Mouse (Mus musculus): ENCODE data around the gene Fsd2. TPM values are rescaled to one million over a fixed set of nuclear protein-coding genes. Genes with fewer than 3 reads are reported as not detected.

The Fsd2 gene
- polyA plus RNA-seq, 1 experiment from 2014 or later: 0.15 TPM

DNA sequence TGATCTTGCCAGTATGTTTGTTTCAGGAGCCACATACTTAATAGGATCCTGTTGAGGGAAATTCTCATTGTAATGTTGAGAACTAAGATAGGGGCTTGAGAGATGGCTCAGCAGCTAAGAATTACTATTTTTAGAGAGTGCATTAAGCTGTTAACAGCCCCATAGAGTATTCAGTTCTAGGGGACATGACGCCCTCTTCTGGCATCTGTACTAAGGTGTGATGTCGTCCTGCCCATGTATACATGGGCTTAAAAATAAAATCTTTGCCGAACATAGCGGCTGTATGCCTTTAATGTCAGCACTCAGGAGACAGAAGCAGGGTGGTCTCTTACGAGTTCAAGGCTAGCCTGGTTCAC is 4.0 kb upstream of the Fsd2 start:
- H3K27ac ChIP-seq (ENCODE audit: low read depth, low read length): no peak overlapping the region
- peak overlapping the region; percentile 80; the same call in 1 of the 2 replicates for H3K4me2 ChIP-seq (ENCODE audit: low read depth, low read length, severe bottlenecking)
- H3K36me3 ChIP-seq (ENCODE audit: control insufficient read depth, insufficient read depth, low read length): no peaks in the 10 kb centered on the region
- peak overlapping the region; percentile 80 for H3K4me3 ChIP-seq (ENCODE audit: low read depth, low read length)
- H3K4me1 ChIP-seq (replicated peaks; ENCODE audit: control insufficient read depth, insufficient read depth, low read length): no peaks in the 10 kb centered on the region
- no peak overlapping the region for H3K9ac ChIP-seq (ENCODE audit: low read length)
- 2% methylated on average over 5 of the region's 5 CpGs for WGBS
- ATAC-seq (replicated peaks; ENCODE audit: low FRiP score) (no peak), DNase-seq (ENCODE audit: low spot score) (no peak)
- no peaks in the 10 kb centered on the region for H3K27me3 ChIP-seq (ENCODE audit: control insufficient read depth, insufficient read depth, low read length)
- no peaks in the 10 kb centered on the region for H3K9me3 ChIP-seq (ENCODE audit: control insufficient read depth, low read length)

GRCm38 (mm10) chr7:81570271-81570670 is 3.5 kb upstream of the Fsd2 start:
- Histone ChIP-seq H3K4me3 (ENCODE audit: low read depth, low read length) (no peak overlapping the region), H3K9ac (ENCODE audit: low read length) (no peak overlapping the region), H3K27me3 (ENCODE audit: control insufficient read depth, insufficient read depth, low read length) (no peaks in the 10 kb centered on the region), H3K36me3 (ENCODE audit: control insufficient read depth, insufficient read depth, low read length) (no peaks in the 10 kb centered on the region), H3K4me2 (ENCODE audit: low read depth, low read length, severe bottlenecking) (no peak overlapping the region), H3K27ac (ENCODE audit: low read depth, low read length) (no peak overlapping the region), H3K4me1 (replicated peaks; ENCODE audit: control insufficient read depth, insufficient read depth, low read length) (no peaks in the 10 kb centered on the region), H3K9me3 (ENCODE audit: control insufficient read depth, low read length) (no peaks in the 10 kb centered on the region)
- DNase-seq (ENCODE audit: low spot score) (no peak), ATAC-seq (replicated peaks; ENCODE audit: low FRiP score) (no peak)
- 87% methylated on average over 3 of the region's 3 CpGs for WGBS

DNA sequence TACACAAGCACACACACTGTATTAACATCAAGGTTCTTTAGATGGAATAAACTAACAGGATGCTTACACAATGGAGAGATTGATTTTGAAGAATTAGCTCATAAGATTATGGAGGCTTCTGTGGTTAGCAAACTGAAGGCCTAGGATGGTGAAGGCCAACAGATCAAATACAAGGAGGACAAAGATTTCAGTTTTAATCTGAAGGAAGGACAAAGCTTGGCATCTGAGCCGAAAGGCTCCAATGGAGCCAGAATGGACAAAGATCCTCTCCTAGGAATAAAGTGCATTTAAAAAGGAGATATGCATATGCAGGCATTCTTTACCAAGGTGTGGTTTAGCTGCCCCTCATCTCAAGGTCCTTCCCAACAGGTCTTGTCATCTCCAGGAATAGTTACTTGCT is 3.1 kb upstream of the Fsd2 start:
- no peaks in the 10 kb centered on the region for H3K27me3 ChIP-seq (ENCODE audit: control insufficient read depth, insufficient read depth, low read length)
- no peak overlapping the region for H3K4me2 ChIP-seq (ENCODE audit: low read depth, low read length, severe bottlenecking)
- no peaks in the 10 kb centered on the region for H3K9me3 ChIP-seq (ENCODE audit: control insufficient read depth, low read length)
- DNase-seq (ENCODE audit: low spot score): no peak
- H3K9ac ChIP-seq (ENCODE audit: low read length): no peak overlapping the region
- H3K27ac ChIP-seq (ENCODE audit: low read depth, low read length): no peak overlapping the region
- no peaks in the 10 kb centered on the region for H3K36me3 ChIP-seq (ENCODE audit: control insufficient read depth, insufficient read depth, low read length)
- 88% methylated on average over 1 of the region's 1 CpGs for WGBS
- ATAC-seq (replicated peaks; ENCODE audit: low FRiP score): no peak
- H3K4me3 ChIP-seq (ENCODE audit: low read depth, low read length): no peak overlapping the region
- H3K4me1 ChIP-seq (replicated peaks; ENCODE audit: control insufficient read depth, insufficient read depth, low read length): no peaks in the 10 kb centered on the region

GRCm38 (mm10) chr7:81567396-81567795 is 652 bp upstream of the Fsd2 start:
- no peak for ATAC-seq (replicated peaks; ENCODE audit: low FRiP score)

GRCm38 (mm10) chr7:81566332-81566731 is 412 bp downstream of the Fsd2 start:
- Histone ChIP-seq H3K36me3 (ENCODE audit: control insufficient read depth, insufficient read depth, low read length) (no peaks in the 10 kb centered on the region), H3K27me3 (ENCODE audit: control insufficient read depth, insufficient read depth, low read length) (no peaks in the 10 kb centered on the region), H3K27ac (ENCODE audit: low read depth, low read length) (no peak overlapping the region), H3K9me3 (ENCODE audit: control insufficient read depth, low read length) (no peaks in the 10 kb centered on the region), H3K4me2 (ENCODE audit: low read depth, low read length, severe bottlenecking) (no peak overlapping the region), H3K9ac (ENCODE audit: low read length) (no peak overlapping the region), H3K4me3 (ENCODE audit: low read depth, low read length) (no peak overlapping the region), H3K4me1 (replicated peaks; ENCODE audit: control insufficient read depth, insufficient read depth, low read length) (no peaks in the 10 kb centered on the region)
- ATAC-seq (replicated peaks; ENCODE audit: low FRiP score) (no peak), DNase-seq (ENCODE audit: low spot score) (no peak)
- WGBS: 85% methylated on average over 4 of the region's 4 CpGs

More at GRCm38 (mm10) chr7:81567396-81567795, 652 bp upstream of the Fsd2 start:
- Histone ChIP-seq H3K27me3 (ENCODE audit: control insufficient read depth, insufficient read depth, low read length) (no peaks in the 10 kb centered on the region), H3K4me1 (replicated peaks; ENCODE audit: control insufficient read depth, insufficient read depth, low read length) (no peaks in the 10 kb centered on the region), H3K4me3 (ENCODE audit: low read depth, low read length) (no peak overlapping the region), H3K9me3 (ENCODE audit: control insufficient read depth, low read length) (no peaks in the 10 kb centered on the region), H3K36me3 (ENCODE audit: control insufficient read depth, insufficient read depth, low read length) (no peaks in the 10 kb centered on the region), H3K4me2 (ENCODE audit: low read depth, low read length, severe bottlenecking) (no peak overlapping the region), H3K9ac (ENCODE audit: low read length) (no peak overlapping the region), H3K27ac (ENCODE audit: low read depth, low read length) (no peak overlapping the region)
- WGBS: 87% methylated on average over 5 of the region's 5 CpGs
- no peak for DNase-seq (ENCODE audit: low spot score)

GRCm38 (mm10) chr7:81565381-81566055 is 1.2 kb downstream of the Fsd2 start:
- no peaks in the 10 kb centered on the region for H3K4me1 ChIP-seq (replicated peaks; ENCODE audit: control insufficient read depth, insufficient read depth, low read length)
- DNase-seq (ENCODE audit: low spot score): no peak
- ATAC-seq (replicated peaks; ENCODE audit: low FRiP score): no peak
- no peak overlapping the region for H3K4me3 ChIP-seq (ENCODE audit: low read depth, low read length)
- H3K4me2 ChIP-seq (ENCODE audit: low read depth, low read length, severe bottlenecking): no peak overlapping the region
- H3K27ac ChIP-seq (ENCODE audit: low read depth, low read length): no peak overlapping the region
- 71% methylated on average over 7 of the region's 7 CpGs for WGBS
- no peak overlapping the region for H3K9ac ChIP-seq (ENCODE audit: low read length)
- H3K9me3 ChIP-seq (ENCODE audit: control insufficient read depth, low read length): no peaks in the 10 kb centered on the region
- H3K36me3 ChIP-seq (ENCODE audit: control insufficient read depth, insufficient read depth, low read length): no peaks in the 10 kb centered on the region
- H3K27me3 ChIP-seq (ENCODE audit: control insufficient read depth, insufficient read depth, low read length): no peaks in the 10 kb centered on the region

DNA sequence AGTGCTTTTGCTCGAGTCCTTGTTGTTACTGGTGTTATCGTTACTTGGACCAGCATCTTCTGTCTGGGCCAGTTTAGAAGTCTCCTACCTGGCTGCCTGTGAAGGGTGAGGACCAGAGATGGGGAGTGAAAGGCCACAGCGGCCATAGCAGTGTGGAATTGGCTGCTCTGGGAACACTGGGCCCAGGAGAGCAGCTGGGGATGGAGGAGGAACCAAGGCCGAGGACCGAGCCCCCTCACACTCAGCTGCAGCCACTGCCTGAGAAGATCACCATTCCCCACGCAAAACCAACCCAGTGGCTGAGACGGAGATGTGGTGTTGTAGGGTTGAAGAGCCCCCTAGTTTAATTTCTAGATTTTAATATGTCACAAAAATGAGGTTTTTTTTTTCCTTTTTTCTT is 2.0 kb downstream of the Fsd2 start:
- H3K4me2 ChIP-seq (ENCODE audit: low read depth, low read length, severe bottlenecking): no peak overlapping the region
- H3K9ac ChIP-seq (ENCODE audit: low read length): no peak overlapping the region
- ATAC-seq (replicated peaks; ENCODE audit: low FRiP score) (no peak), DNase-seq (ENCODE audit: low spot score) (no peak)
- 73% methylated on average over 7 of the region's 7 CpGs for WGBS
- H3K27me3 ChIP-seq (ENCODE audit: control insufficient read depth, insufficient read depth, low read length): no peaks in the 10 kb centered on the region
- H3K4me3 ChIP-seq (ENCODE audit: low read depth, low read length): no peak overlapping the region
- H3K4me1 ChIP-seq (replicated peaks; ENCODE audit: control insufficient read depth, insufficient read depth, low read length): no peaks in the 10 kb centered on the region
- no peaks in the 10 kb centered on the region for H3K9me3 ChIP-seq (ENCODE audit: control insufficient read depth, low read length)
- no peak overlapping the region for H3K27ac ChIP-seq (ENCODE audit: low read depth, low read length)
- no peaks in the 10 kb centered on the region for H3K36me3 ChIP-seq (ENCODE audit: control insufficient read depth, insufficient read depth, low read length)

DNA sequence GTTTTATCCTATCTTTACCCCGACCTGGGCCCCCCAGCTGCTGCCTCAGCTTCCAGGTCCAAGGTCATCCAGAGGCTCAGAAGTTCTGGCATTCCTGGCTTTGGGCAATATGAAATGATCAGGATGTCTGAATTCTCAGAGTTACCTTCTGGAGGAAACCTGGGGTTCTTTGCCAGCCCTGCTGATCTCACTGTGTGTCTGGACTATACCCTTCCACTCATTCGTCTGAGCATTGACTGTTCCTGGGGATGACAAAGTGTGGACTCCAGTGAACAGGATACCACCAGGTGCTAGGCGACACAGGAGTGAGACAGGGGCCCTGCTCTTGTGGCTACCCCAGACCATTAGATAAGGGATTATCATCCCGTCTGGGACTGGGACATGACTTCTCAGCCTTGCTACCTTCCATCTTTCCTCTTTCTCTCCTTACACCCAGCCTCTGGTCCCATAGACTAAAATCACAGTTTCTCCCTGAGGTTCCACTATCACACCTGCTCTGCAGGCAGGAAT is 3.2 kb downstream of the Fsd2 start:
- no peak overlapping the region for H3K4me2 ChIP-seq (ENCODE audit: low read depth, low read length, severe bottlenecking)
- no peak overlapping the region for H3K4me3 ChIP-seq (ENCODE audit: low read depth, low read length)
- H3K27me3 ChIP-seq (ENCODE audit: control insufficient read depth, insufficient read depth, low read length): no peaks in the 10 kb centered on the region
- WGBS: 87% methylated on average over 4 of the region's 4 CpGs
- no peaks in the 10 kb centered on the region for H3K36me3 ChIP-seq (ENCODE audit: control insufficient read depth, insufficient read depth, low read length)
- no peak overlapping the region for H3K27ac ChIP-seq (ENCODE audit: low read depth, low read length)
- H3K4me1 ChIP-seq (replicated peaks; ENCODE audit: control insufficient read depth, insufficient read depth, low read length): no peaks in the 10 kb centered on the region
- no peak overlapping the region for H3K9ac ChIP-seq (ENCODE audit: low read length)
- no peaks in the 10 kb centered on the region for H3K9me3 ChIP-seq (ENCODE audit: control insufficient read depth, low read length)
- no peak for ATAC-seq (replicated peaks; ENCODE audit: low FRiP score)
- DNase-seq (ENCODE audit: low spot score): no peak

GRCm38 (mm10) chr7:81561211-81561610 is 5.5 kb downstream of the Fsd2 start:
- Histone ChIP-seq H3K27me3 (ENCODE audit: control insufficient read depth, insufficient read depth, low read length) (no peaks in the 10 kb centered on the region), H3K4me2 (ENCODE audit: low read depth, low read length, severe bottlenecking) (no peak overlapping the region), H3K4me3 (ENCODE audit: low read depth, low read length) (no peak overlapping the region), H3K36me3 (ENCODE audit: control insufficient read depth, insufficient read depth, low read length) (no peaks in the 10 kb centered on the region), H3K9me3 (ENCODE audit: control insufficient read depth, low read length) (no peaks in the 10 kb centered on the region), H3K4me1 (replicated peaks; ENCODE audit: control insufficient read depth, insufficient read depth, low read length) (no peaks in the 10 kb centered on the region), H3K9ac (ENCODE audit: low read length) (no peak overlapping the region), H3K27ac (ENCODE audit: low read depth, low read length) (no peak overlapping the region)
- no peak for ATAC-seq (replicated peaks; ENCODE audit: low FRiP score)
- 87% methylated on average over 5 of the region's 5 CpGs for WGBS
- DNase-seq (ENCODE audit: low spot score): no peak

All from forebrain, embryonic 11.5 days (tissue).